Mouse (Mus musculus) small intestine, adult 2 months (tissue): ENCODE results near the gene Foxp1. TPM values are rescaled to one million over a fixed set of nuclear protein-coding genes. Genes with fewer than 3 reads are reported as not detected.

Experiments used
- H3K27ac ChIP-seq: fragments of 200-500 bp; 2 replicates; pipeline ENCODE4 v1.5.1; 2012; ENCODE audit warnings: low read depth, low read length, control low read depth, inconsistent platforms; ENCODE audit not compliant: insufficient read depth
- H3K27me3 ChIP-seq: fragments of 200-500 bp; 2 replicates; pipeline ENCODE4 v1.6.1; 2012; ENCODE audit warnings: mild to moderate bottlenecking, moderate library complexity, low read length, inconsistent platforms; ENCODE audit not compliant: control insufficient read depth, insufficient read depth
- H3K36me3 ChIP-seq: fragments of 200-500 bp; 2 replicates; pipeline ENCODE4 v1.6.1; 2012; ENCODE audit warnings: mild to moderate bottlenecking, low read length, control low read depth, inconsistent platforms; ENCODE audit not compliant: control insufficient read depth, insufficient read depth
- H3K4me1 ChIP-seq: fragments of 200-500 bp; 2 replicates; pipeline ENCODE4 v1.6.1; 2012; ENCODE audit warnings: low read length, inconsistent platforms, mixed read lengths; ENCODE audit not compliant: control insufficient read depth, insufficient read depth, insufficient read length
- H3K4me3 ChIP-seq: fragments of 200-500 bp; 2 replicates; pipeline ENCODE4 v1.5.1; 2012; ENCODE audit warnings: low read depth, mild to moderate bottlenecking, control low read depth, inconsistent platforms, low read length, moderate library complexity
- CTCF ChIP-seq: fragments of 200-500 bp; IDR thresholded peaks from 2 replicates; pipeline ENCODE4 v1.5.1; 2012; ENCODE audit warnings: low read depth, mild to moderate bottlenecking, control low read depth, inconsistent platforms, low read length, moderate library complexity, mixed read lengths; ENCODE audit not compliant: insufficient replicate concordance, insufficient read length; ENCODE audit errors: extremely low read depth
- POLR2A ChIP-seq: fragments of 200-500 bp; IDR thresholded peaks from 2 replicates; pipeline ENCODE4 v1.6.1; 2012; ENCODE audit warnings: low read depth, mild to moderate bottlenecking, control low read depth, inconsistent platforms, low read length, moderate library complexity
- WGBS: fragments of 180-500 bp; shearing (Covaris S2); methylation state at CpG from one replicate; pipeline ENCODE4 v1.1.7; 2018; 5-methylcytosine and 5-hydroxymethylcytosine counted together
- polyA plus RNA-seq: library from polyadenylated mRNA; depleted of rRNA; stranded (reverse); fragments of >200 nt; gene quantifications from 2 replicates; pipeline ENCODE4 v1.2.3, GENCODE M21; 2012

Gene Foxp1
- polyA plus RNA-seq, 1 experiment: 52.2 TPM

DNA sequence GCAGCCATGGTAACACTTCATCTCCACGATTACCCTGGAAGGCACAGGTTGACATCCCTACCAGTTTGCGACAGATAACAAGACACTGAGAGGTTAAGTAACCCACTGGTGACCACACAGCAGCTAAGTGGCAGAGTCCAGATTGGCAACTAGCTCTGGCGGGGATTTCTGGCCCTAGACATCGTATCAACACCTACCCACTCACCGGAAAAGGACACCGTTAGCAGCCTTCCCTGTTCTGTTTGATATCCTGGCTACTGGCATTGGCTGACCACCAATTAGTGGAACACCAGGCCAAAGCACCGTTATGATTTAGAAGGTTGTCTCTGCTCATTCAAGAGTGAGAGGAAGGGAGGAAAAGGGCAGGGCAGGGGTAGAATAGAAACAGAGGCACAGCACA, 312.4 kb downstream of the Foxp1 start:
- Histone ChIP-seq H3K36me3 (no peaks in the 10 kb centered on the region), H3K4me1 (peaks cover 9% of the 10 kb centered on the region), H3K27me3 (no peaks in the 10 kb centered on the region), H3K27ac (no peak overlapping the region), H3K4me3 (no peak overlapping the region)
- TF ChIP-seq POLR2A (no peak), CTCF (no peak)
- 78% methylated on average over 7 of the region's 7 CpGs for WGBS

DNA sequence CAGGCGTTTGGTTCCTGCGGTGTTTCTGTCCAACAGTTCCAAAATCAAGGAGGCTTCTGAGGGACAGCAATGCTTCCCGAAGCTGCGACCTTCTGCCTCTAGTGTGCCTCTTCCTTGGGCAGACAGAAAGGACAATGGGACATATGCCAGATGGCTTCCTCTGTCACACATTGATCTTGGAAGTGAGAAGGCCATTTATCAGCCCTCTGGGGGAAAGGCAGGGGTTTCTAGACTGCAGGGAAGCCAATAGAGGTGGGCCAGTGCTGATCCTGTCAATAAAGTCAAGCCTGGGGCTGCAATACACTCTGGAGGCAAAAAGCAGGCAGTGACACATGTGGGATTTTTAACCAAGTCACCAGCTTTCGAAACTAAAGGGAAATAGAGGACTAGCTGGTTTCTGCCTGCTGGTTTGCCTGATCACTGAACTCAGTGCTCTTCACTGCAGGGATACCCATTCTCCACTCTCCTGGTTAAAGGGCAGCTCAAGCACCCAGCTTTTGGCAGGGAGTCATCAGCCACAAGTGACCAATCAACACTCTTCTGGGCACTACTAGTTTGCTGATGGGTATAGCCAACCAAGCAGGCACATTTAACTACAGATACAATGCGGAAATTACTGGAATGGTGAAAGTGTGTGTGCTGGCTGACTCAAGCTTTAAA, 315.2 kb downstream of the Foxp1 start:
- 63% methylated on average over 6 of the region's 6 CpGs for WGBS
- no peaks in the 10 kb centered on the region for H3K36me3 ChIP-seq
- H3K4me1 ChIP-seq: peaks cover 13% of the 10 kb centered on the region
- no peaks in the 10 kb centered on the region for H3K27me3 ChIP-seq
- H3K27ac ChIP-seq: no peak overlapping the region
- no peak overlapping the region for H3K4me3 ChIP-seq
- TF ChIP-seq POLR2A (no peak), CTCF (no peak)

DNA sequence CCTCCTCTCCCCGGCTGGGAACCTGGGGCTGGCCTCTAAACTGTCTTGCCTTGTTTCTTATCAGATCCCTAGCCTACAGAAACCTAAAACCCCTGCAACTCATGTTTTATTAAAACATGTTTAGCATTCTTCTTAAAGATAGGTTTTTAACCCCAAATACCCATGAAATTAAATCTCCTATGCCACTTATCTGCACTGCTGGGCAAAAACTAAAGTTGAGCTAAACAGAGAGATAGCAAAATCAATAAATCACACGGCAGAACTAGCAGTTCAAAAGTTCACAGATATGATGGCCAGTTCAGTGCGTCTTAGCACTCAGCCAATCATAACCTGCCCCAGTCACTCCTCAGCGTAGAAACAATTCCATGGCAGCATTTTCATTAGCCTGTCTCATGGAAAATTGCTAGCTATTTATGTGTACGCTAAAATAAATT, 316.1 kb downstream of the Foxp1 start:
- TF ChIP-seq POLR2A (no peak), CTCF (no peak)
- Histone ChIP-seq H3K27ac (peak overlapping the region; percentile 61), H3K27me3 (no peaks in the 10 kb centered on the region), H3K4me3 (no peak overlapping the region), H3K36me3 (no peaks in the 10 kb centered on the region), H3K4me1 (peaks cover 13% of the 10 kb centered on the region)
- 24% methylated on average over 5 of the region's 5 CpGs for WGBS

DNA sequence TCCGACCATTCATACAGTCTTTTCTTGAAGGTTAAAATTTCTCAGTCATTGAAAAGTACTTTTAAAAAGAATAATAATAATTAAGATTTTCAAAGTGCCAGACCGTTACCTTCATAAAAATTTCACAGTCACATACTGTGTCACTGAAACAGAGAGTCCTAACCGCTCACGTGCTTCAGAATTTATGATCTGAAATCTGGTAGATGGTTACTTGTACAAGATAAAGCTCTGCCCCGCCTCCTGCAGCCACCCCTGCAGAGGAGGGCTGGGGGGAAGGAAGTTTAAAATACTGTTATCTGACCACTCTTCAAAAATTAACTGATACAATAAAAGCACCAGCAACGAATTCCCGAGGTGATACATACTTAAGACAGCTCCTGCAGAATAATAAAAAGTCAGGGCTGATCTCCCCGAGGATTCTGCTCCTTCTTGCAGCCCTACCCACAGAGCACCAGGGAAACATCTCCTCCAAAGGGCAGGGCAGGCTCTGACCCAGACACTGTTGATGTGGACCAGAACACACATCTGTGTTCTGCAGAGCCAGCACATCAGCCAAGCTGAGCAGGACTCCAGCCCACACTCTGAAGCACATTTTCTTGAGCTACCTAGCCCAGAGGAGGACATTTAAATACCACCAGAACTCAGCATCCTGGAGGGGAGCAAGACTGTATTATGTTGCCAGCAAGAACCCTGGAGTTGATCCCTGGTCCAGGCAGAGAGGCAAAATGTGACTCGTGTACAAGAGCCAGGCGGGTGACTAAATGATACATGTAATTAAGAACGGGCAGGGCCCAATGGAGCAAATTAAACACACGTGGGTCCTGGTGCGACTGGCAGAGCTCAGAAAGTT, 316.7 kb downstream of the Foxp1 start:
- Histone ChIP-seq H3K4me3 (no peak overlapping the region), H3K36me3 (no peaks in the 10 kb centered on the region), H3K4me1 (peaks cover 13% of the 10 kb centered on the region), H3K27me3 (no peaks in the 10 kb centered on the region), H3K27ac (peak overlapping the region; percentile 61)
- TF ChIP-seq CTCF (no peak), POLR2A (no peak)
- WGBS: 19% methylated on average over 13 of the region's 13 CpGs

DNA sequence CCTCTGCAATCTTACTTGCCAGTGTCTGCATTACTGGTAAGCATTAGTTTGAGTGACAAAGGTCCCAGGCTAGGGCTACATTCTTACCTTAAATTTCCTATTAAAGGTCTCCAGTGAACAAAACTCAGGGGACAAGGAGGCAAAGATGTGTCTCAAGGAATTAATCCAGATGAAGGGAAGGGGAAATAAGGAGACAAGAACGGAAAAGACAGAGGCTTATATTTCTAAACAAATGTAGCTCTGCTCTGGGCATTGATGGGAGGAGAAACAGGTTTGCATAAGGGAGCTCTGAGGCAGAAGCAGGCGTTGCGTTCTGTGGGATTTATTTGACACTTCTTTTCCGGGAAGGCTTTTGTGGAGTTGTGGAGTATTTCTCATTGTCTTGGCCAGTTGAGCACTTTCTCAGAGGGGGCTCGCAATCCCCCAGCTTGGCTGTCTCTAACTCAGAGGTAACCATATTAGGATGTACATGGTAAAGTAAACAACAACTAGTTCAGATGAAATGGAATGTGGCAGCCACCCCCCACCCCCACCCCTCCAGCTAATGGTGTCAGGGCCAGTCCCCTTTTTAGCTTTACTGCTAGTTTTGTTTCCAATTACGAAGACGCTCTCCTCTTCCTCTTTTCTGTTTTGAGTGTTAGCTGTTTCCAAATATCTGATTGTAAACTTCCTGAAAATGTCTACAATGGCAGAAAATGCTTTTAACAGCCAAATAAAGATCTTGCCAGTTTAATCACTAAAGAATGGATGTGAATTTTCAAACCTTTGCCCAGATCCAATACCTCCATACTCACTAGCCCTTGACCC, 317.5 kb downstream of the Foxp1 start:
- Histone ChIP-seq H3K4me1 (peaks cover 13% of the 10 kb centered on the region), H3K36me3 (no peaks in the 10 kb centered on the region), H3K4me3 (no peak overlapping the region), H3K27me3 (no peaks in the 10 kb centered on the region), H3K27ac (peak overlapping the region; percentile 27; the same call in 1 of the 2 replicates)
- WGBS: 64% methylated on average over 7 of the region's 7 CpGs
- TF ChIP-seq CTCF (no peak), POLR2A (no peak)

DNA sequence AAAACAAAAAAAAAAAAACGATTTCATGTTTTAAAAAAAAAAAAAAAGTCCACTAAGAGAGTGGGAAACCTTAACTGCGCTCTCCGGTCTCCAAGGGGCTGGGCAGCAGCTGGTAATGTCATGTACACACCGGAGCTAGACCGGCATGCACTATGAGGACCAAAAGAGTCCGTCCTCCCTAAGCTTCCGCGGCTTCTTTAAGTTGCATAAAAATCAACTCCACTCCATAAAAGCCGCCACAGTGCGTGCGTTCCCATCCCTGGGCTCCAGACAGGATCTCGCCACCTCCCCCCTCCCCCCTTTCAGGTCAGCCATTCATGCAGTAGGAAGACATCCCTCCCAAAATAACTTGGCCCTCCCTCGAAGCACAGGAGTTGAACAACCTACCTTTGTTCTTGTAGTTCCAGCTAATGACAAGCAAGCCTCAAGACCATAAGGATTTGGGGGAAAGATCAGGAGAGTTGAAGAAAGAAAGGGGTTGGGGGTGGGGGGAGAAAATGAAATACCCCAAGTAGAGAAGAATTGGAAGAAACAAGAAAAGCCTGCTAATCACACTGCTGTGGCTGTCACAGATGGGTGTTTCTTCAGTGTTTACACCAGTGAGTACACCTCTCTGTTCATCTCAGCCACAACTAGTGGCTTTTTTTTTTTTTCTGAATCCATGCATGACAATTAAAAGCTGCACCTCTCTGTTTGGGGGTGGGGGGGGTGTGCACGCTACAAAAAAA, 318.3 kb downstream of the Foxp1 start:
- H3K4me3 ChIP-seq: no peak overlapping the region
- WGBS: 71% methylated on average over 14 of the region's 14 CpGs
- no peaks in the 10 kb centered on the region for H3K27me3 ChIP-seq
- TF ChIP-seq POLR2A: no peak
- peaks cover 16% of the 10 kb centered on the region for H3K4me1 ChIP-seq
- no peak overlapping the region; the same call in 1 of the 2 replicates for H3K27ac ChIP-seq
- no peaks in the 10 kb centered on the region for H3K36me3 ChIP-seq
